9 mouse cellular contexts compared by ENCODE assay signal in genomic region chr4:45771619-45772018, GRCm38 (mm10). TPM values are rescaled to one million over a fixed set of nuclear protein-coding genes. Genes with fewer than 3 reads are reported as not detected.
DNase-seq lines count a peak whose midpoint lies in the region; ATAC-seq and TF ChIP-seq lines count a peak whose summit lies in the region.
"Had no signal": no experiment of that assay in that cellular context is flagged by ENCODE, and none has a peak within 500 bp of the region (broad histone marks: within the 10 kb centered on the region; RNA-seq: fewer than 3 reads in every experiment).

No protein-coding gene starts in this region.

- H3K9ac ChIP-seq in embryonic facial prominence, embryonic 14.5 days (ENCODE audit: low read depth, low read length), result no peak overlapping the region
- no peak overlapping the region for H3K9ac ChIP-seq in lung, postnatal 0 days (replicated peaks; ENCODE audit: low read depth)
- H3K9ac ChIP-seq: limb, embryonic 15.5 days had no signal

- H3K36me3 ChIP-seq in embryonic facial prominence, embryonic 14.5 days (ENCODE audit: control insufficient read depth, insufficient read depth, low read length), result no peaks in the 10 kb centered on the region
- no peaks in the 10 kb centered on the region for H3K36me3 ChIP-seq in lung, postnatal 0 days (ENCODE audit: insufficient read depth, low read length)
- H3K36me3 ChIP-seq: limb, embryonic 15.5 days had no signal

- no peaks in the 10 kb centered on the region for H3K9me3 ChIP-seq in embryonic facial prominence, embryonic 14.5 days (ENCODE audit: control insufficient read depth, low read length)
- no peaks in the 10 kb centered on the region for H3K9me3 ChIP-seq in lung, postnatal 0 days (ENCODE audit: low read length)
- H3K9me3 ChIP-seq: limb, embryonic 15.5 days had no signal

- 5% methylated on average over 5 of the region's 5 CpGs for WGBS in embryonic facial prominence, embryonic 14.5 days
- WGBS in lung, postnatal 0 days, result 2% methylated on average over 5 of the region's 5 CpGs

- no peak for TF ChIP-seq EP300 in lung, postnatal 0 days (IDR thresholded peaks at IDR 0.05)

- peaks cover 11% of the 10 kb centered on the region; the same call in 1 of the 2 replicates for H3K4me1 ChIP-seq in embryonic facial prominence, embryonic 14.5 days (ENCODE audit: control insufficient read depth, insufficient read depth, low read length)
- H3K4me1 ChIP-seq in lung, postnatal 0 days (ENCODE audit: insufficient read depth, low read depth, low read length), result no peaks in the 10 kb centered on the region; the same call in 1 of the 2 replicates

- H3K4me2 ChIP-seq in embryonic facial prominence, embryonic 14.5 days (ENCODE audit: low read depth, low read length), result no peak overlapping the region
- H3K4me2 ChIP-seq in lung, postnatal 0 days (replicated peaks; ENCODE audit: low read depth, low read length), result no peak overlapping the region
- H3K4me2 ChIP-seq: limb, embryonic 15.5 days had no signal

- H3K27me3 ChIP-seq in embryonic facial prominence, embryonic 14.5 days (replicated peaks; ENCODE audit: control insufficient read depth, insufficient read depth, low read length), result peaks cover 13% of the 10 kb centered on the region; the same call in 1 of the 2 replicates
- no peaks in the 10 kb centered on the region for H3K27me3 ChIP-seq in lung, postnatal 0 days (replicated peaks; ENCODE audit: insufficient read depth, low read length)

- peak; percentile 58; the same call in 1 of the 2 replicates for ATAC-seq in embryonic facial prominence, embryonic 14.5 days (ENCODE audit: low read depth)
- no peak for ATAC-seq in lung, postnatal 0 days
- ATAC-seq in activated CD4-positive, CD25-positive, alpha-beta regulatory T cell, adult 4 months, result no peak

- no peak overlapping the region for H3K27ac ChIP-seq in embryonic facial prominence, embryonic 14.5 days (replicated peaks; ENCODE audit: low read depth, low read length)
- no peak overlapping the region for H3K27ac ChIP-seq in lung, postnatal 0 days (ENCODE audit: low read length)
- H3K27ac ChIP-seq: limb, embryonic 15.5 days had no signal

- peak; percentile 75 for TF ChIP-seq CTCF in lung, postnatal 0 days (IDR thresholded peaks at IDR 0.05)

- no peak overlapping the region for H3K4me3 ChIP-seq in embryonic facial prominence, embryonic 14.5 days (ENCODE audit: low read depth, low read length)
- H3K4me3 ChIP-seq in lung, postnatal 0 days (ENCODE audit: low read depth, low read length), result no peak overlapping the region
- H3K4me3 ChIP-seq: limb, embryonic 15.5 days had no signal

- peak; percentile 55 for DNase-seq in ovary, postnatal 36 days (ENCODE audit: low spot score)
- no peak for DNase-seq in ovary, postnatal 10 days (ENCODE audit: low spot score)
- DNase-seq in adrenal gland, postnatal 36 days, result peak; percentile 71 to 74
- peak; percentile 88 for DNase-seq in embryonic facial prominence, embryonic 14.5 days (ENCODE audit: low spot score)
- peak; percentile 43 for DNase-seq in induced T-regulatory cell, adult 2 months (ENCODE audit: low read depth)
- peak; percentile 73 for DNase-seq in lung, postnatal 0 days (ENCODE audit: low spot score)
- DNase-seq in retina, postnatal 1 day, result peak; percentile 84

RNA-seq across cellular contexts. Expression of gene Aldh1b1, which starts 27.2 kb away (rescaled TPM):
- 10 to 100 TPM; 20.2 to 34.4 TPM for total RNA-seq in adrenal gland, postnatal 36 days (2021)
- 1.5 and 2.1 TPM in 2 replicates for polyA plus RNA-seq in embryonic facial prominence, embryonic 14.5 days (2014; fragmentation: Nextera tagmentation; extraction: Ambion mirVana)
- 3.7 and 5.5 TPM in 2 replicates for polyA plus RNA-seq in lung, postnatal 0 days (2015; fragmentation: Nextera tagmentation; extraction: Ambion mirVana)
- 10 to 100 TPM in 1 of 2 experiments, 1 to 10 TPM in 1; 3.0 to 10.2 TPM for polyA plus RNA-seq in activated CD4-positive, CD25-positive, alpha-beta regulatory T cell, adult 4 months (2017; shearing (Covaris generic))

RNA-seq across cellular contexts. Expression of gene Igfbpl1, which starts 55.1 kb away (rescaled TPM):
- total RNA-seq in adrenal gland, postnatal 36 days (2021), result not detected
- polyA plus RNA-seq in embryonic facial prominence, embryonic 14.5 days (2014; fragmentation: Nextera tagmentation; extraction: Ambion mirVana), result 0.71 and 0.92 TPM in 2 replicates
- polyA plus RNA-seq in lung, postnatal 0 days (2015; fragmentation: Nextera tagmentation; extraction: Ambion mirVana), result not detected in 2 replicates
- polyA plus RNA-seq in activated CD4-positive, CD25-positive, alpha-beta regulatory T cell, adult 4 months (2017; shearing (Covaris generic)), result not detected
